Mouse (Mus musculus): ENCODE results near the gene Gm7247.
"Not testable (repeated sequence)": the region's sequence is repeated elsewhere in the genome, so short reads cannot be mapped to it uniquely, and the experiment has no call there.

The Gm7247 gene

DNA sequence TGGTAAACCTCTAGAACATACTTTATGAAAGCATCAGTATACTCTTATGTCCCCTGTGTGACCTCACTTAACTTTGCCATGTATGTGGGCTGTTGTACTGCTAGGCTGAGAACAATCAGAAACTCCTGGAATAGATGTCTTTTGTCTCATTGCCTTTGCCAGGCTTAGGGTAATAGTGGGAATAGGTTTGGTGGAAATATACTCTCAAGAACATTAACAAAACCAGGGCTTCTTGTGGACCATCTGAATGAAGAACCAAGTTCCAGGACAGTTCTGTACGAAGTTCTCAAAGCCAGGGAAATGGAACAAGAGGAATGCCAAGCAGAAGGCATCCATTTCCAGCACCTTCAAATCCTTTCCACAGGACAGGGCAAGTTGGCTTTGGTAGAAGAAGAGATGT is at the start of gene Gm7247:
Gm7247 (plus strand) TSS at position 301 of the 400 bp plus-strand sequence.
- DNase-seq (ENCODE audit: low spot score): no peak

DNA sequence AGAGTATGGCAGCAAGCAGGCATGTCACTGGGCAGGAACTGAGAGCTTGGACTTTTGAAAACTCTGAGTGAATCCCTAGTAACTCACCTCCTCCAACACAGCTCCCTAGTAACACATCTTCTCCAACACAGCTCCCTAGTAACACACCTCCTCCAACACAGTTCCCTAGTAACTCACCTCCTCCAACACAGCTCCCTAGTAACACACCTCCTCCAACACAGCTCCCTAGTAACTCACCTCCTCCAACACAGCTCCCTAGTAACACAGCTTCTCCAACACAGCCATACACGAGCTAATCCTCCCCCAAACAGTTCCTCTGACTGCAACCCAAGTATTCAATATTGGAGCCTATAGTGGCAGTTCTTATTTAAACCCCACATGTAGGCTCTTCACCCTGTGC is 37.6 kb upstream of the Gm7247 start:
- DNase-seq (ENCODE audit: low spot score): no peak

DNA sequence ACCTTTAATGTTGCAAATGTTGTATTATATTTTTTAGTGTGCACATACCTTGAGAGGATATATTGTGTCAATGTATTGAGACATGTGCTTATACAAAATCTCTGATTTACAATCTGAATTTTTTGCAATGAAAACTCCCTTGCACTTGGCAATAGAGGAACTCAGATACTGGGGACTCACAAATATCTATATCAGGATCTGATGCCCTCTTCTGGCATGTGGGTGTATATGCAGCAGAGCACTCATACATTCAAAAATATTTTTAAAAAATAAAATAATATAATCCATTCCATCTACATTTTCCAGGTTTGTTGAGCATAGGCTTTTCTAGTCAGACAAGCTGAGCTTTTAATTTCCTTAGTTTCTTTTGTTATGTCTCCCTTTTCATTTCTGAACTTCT is 15.5 kb upstream of the Gm7247 start:
- DNase-seq (ENCODE audit: low spot score): no peak

DNA sequence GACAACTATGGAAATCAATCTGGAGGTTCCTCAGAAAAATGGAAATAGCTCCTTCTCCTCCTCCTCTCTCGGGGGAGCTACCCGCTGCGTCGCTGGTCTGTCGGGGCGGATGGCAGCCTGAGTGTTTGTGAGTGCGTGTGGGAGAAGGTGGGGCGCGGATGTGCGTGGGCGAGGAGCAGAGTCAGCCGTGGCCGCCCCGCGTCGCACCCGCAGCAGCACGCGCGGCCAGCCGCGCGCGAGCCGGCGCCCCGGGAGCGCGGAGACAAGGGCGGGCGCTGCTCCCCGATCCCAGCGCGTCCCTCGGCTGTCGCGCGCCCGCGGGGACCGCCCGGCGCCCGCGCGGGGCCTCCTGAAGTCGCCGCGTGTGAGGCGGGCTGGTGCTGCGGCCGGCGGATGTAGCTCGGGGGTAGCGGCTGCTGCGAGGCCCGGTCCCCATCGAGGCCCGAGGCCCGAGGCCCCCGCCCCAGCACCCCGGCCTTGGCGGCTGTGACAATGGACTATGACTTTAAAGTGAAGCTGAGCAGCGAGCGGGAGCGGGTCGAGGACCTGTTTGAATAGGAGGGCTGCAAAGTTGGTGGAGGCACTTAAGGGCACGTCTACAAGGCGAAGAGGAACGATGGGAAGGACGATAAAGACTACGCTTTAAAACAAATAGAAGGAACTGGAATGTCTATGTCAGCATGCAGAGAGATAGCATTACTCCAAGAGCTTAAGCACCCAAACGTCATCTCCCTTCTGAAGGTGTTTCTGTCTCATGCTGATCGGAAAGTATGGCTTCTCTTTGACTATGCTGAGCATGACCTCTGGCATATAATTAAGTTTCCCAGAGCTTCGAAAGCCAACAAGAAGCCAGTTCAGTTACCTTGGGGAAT is 3.2 kb upstream of the Gm7247 start:
- no peak for DNase-seq (ENCODE audit: low spot score)

DNA sequence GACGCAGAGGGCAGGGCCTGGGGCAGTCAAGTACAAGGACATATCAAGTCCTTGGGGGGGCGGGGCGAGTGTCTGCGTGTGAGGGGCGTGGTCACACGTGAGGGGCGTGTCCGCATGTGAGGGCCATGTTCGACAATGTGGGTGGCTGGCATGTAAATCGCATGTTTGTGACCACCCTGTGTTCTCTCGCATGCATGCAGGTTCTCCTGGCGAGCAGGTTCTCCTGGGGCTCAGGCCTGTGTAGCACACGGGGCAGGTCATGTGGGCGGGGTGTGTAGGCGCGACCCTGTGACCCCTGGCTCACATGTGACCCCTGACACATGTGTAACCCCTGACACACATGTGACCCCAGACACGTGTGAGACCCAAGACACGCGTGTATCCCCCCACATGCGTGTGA is 21.2 kb downstream of the Gm7247 start:
- DNase-seq (ENCODE audit: low spot score): no peak

DNA sequence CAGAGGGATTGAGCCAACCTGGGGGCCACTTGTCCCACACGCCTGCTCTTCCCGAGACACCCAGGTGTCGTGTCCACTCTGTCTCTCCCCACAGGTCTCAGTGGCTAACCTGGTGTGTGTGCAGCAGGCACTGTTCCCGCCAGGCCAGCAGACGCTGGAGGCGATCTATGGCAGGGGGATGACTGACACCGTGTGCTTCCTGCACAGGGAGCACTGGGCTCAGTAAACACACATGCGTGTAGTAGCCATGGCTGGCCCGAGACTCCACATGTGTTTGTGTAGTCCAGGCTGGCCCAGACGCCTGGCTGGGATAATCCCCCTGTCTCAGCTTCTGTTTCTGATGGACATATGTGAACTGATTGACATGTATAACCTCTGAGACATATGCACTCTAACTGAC is 22.8 kb downstream of the Gm7247 start:
- no peak for DNase-seq (ENCODE audit: low spot score)

DNA sequence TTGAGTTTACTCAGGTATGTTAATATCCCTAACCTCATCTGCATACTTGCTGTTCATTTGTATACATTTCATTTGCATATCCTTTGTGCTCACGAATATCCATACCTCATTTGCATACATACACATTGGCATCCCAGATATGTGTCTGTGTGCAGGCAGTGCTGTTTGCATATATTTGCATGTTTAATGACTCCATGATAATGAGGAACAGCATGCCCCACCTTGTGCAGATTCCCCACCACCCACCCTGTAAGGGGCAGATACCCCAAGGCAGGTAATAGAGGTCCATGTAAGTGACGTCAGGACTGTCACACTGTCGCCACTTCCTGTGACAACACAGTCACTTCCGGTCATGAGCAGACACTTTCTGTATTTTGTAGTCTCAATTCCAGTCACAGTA is 24.2 kb downstream of the Gm7247 start:
- no peak for DNase-seq (ENCODE audit: low spot score)

DNA sequence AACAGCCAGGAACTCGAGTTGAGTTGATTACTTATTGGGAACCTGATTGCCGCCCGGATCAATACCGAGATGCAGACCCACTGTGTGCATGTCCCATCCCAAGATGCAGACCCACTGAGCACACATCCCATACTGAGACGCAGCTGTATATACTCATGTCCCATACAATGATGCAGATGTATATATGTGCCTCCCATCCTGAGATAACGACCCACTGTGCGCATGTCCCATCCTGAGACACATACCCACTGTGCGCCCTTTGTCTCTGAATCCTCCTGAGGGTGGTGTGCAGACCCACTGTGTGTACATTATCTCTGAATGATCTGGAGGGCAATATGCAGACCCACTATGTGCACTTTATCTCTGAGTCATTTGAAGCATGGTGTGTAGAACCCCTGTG is 26.2 kb downstream of the Gm7247 start:
- DNase-seq (ENCODE audit: low spot score): no peak

DNA sequence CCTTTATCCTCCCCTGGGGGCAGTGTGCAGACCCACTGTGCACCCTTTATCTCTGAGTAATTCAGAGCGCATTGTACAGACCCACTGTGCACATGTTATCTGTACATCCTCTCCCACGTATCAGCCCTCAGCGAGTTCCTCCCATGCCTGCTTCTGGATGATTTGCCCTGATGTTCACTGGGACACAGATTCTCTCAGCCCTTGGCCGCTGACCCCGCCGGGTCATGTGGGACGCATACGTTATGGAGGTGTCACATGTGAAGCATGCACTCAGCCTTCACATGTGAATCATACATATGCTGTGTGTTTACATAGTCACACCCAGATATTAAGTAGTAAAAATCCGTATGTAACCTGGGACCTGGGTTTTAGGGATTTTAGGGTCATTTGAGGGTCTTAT is 26.7 kb downstream of the Gm7247 start:
- DNase-seq (ENCODE audit: low spot score): no peak

DNA sequence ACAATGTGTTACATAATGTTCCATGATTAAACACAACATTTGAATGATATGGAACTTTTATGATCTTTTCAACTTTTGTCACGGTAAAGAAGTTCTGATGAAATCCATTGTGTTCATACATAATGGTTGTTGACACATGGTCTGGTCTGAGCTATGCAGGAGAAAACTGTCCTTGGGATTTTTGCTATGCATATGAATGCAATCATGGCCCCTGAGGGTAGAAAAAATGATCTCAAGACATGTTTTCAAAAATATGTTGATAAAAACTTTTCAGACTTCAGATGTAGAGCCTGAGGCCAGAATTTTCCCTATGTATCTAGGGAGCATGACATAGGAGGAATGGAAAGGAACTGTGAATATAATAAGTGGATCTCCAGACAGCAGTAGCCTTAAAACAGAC is 49.0 kb downstream of the Gm7247 start, which contains the start of gene Vmn2r88:
Vmn2r88 (plus strand) TSS at position 301 of the 400 bp plus-strand sequence.
- no peak for DNase-seq (ENCODE audit: low spot score)

DNA sequence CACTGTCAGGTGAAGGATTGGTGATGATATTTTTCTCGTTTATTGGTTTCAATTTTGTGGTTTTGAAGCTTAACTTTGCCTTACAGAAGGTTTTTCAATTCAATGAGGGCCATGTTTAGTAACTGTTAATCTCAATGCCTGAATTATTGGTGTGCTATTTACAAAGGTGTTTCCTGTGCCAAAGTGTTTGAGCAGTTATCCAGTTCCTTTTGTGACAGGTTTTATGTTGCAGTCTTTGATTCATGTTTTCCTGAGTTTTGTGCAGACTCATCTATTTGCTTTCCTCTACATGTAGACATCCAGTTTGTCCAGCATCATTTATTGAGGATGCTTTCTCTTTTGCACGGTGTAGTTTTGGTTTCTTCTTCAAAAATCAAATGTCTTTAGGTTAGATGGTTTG is 62.3 kb downstream of the Gm7247 start:
- DNase-seq (ENCODE audit: low spot score): no peak

DNA sequence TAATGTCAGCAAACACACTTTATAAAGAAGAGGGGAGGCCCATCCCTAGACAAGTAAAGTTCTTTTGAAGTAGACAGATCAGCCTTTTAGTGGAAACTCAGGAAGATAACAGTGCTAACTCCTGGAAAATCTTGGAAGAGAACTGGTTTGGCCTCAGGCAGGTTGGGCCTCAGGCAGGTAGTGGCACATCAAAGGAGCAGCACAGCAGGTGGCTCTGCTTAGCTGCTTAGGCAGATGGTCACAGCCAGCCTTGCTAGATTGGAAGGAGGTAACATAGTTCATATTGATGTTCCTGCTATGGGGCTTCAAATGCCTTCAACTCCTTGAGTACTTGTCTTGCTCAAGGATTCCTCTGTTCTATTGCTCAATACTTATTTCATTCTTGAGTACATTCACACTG is 68.6 kb downstream of the Gm7247 start:
- not testable (repeated sequence) for DNase-seq (ENCODE audit: low spot score)

DNA sequence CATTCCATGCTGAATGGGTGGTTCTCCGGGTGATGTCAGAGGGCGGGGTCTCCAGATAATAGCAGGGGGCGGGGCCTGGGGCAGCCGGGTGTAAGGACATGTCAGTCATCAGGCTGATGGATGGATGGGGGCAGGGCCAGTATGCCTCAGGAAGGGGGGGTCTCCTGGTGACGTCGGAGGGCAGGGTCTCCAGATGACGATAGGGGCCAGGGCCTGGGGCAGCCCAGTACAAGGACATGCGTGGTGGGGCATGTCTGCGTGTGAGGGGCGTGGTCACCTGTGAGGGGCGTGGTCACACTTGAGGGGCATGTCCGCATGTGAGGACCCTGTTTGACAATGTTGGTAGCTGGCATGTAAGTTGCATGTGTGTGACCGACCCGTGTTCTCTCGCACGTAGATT is 73.0 kb downstream of the Gm7247 start:
- DNase-seq (ENCODE audit: low spot score): no peak

DNA sequence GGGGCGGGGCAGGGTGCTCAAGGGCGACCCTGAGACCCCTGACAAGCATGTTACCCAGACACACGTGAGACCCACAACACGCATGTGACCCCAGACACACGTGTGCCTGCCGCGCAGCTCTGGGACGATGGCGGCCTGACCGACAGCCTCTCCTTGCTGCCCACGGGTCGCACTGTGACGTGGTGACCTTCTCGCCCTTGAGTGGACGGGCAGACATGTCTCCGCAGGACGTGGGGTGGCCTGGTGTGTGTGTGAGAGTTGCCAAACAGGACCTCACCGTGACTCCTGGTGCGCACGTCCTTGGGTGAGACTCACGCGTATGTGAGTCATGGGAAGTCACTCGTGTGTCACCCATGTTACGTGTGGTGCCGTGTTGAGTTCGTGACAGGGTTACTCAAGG is 73.5 kb downstream of the Gm7247 start:
- no peak for DNase-seq (ENCODE audit: low spot score)

DNA sequence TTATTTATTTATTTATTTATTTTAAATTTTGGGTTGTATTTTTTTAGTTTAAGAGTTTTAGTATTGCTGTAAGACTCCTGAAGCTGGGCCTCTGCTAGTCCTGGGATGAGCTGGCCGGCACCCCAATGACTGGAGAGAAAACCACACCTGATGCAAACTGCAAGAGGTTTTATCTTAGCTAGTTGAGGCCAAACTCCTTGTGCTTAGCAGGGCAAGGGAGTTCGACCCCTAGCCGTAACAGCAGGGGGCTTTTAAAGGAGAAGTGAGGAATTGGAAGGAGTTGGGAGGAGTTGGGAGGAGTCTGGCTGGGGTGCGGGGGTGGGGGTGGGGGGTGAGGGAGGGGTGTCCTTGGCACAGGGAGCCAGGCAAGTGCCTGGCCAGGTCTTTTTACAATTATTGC is 77.4 kb downstream of the Gm7247 start:
- no peak for DNase-seq (ENCODE audit: low spot score)

DNA sequence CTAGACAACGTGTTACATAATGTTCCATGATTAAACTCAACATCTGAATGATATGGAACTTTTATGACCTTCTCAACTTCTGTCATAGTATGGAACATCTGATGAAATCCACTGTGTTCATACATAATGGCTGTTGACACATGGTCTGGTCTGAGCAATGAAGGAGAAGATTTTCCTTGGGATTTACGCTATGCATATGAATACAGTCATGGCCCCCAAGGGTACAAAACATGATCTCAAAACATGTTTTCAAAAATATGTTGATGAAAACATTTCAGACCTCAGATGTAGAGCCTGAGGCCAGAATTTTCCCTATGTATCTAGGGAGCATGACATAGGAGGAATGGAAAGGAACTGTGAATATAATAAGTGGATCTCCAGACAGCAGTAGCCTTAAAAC is 90.0 kb downstream of the Gm7247 start, which contains the start of gene Vmn2r89:
Vmn2r89 (plus strand) TSS at position 301 of the 400 bp plus-strand sequence.
- DNase-seq (ENCODE audit: low spot score): not testable (repeated sequence)

DNA sequence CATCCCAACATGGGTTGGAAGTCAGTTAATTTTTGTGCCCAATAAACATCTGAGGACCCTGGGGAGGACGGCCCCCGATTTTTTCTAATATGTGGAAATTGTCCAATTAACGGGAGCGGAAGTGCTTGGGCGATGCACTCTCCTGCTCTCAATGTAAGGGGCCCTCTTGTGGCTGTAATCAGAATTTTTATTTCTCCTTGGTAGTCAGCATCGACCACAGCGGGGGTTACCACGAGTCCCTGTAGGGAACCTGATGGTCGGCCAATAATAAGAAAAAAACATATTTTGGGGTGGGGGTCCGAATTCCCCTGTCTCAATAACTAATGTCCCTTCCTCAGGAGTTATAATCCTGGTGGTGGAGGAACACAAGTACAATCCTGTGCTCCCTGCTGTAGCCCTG is 118.7 kb downstream of the Gm7247 start:
- not testable (repeated sequence) for DNase-seq (ENCODE audit: low spot score)

DNA sequence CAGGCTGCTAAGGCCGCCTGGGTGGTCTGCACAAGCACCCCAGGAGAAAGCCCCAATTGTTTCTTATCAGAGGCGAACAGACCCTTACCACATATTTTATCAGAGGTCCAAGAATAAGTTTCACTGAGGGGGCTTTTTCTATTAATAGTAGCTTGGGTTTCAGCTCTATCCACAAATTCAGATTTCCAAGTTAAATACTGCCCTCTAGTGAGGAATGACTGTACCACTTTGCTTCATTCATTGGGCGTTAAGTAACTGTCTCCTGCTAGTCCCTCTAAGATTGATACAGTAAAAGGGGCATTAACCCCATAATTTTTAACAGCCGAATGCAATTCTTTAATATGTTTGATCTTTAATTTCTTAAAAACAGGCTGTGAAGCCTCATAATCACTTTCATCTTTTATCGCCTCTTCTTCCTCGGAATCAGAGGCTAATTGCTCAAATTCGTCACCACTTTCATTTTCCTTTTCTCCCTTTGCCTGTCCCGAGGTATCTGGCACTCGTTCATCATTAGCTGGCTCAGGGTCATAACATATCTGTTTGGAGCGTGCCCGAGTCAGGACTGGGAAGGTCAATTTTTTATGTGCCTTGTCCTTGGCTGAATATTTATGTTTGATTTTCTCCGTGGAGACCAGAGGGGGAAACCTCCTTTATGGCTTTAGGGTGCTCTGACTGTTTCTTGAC is 119.9 kb downstream of the Gm7247 start:
- DNase-seq (ENCODE audit: low spot score): not testable (repeated sequence)

DNA sequence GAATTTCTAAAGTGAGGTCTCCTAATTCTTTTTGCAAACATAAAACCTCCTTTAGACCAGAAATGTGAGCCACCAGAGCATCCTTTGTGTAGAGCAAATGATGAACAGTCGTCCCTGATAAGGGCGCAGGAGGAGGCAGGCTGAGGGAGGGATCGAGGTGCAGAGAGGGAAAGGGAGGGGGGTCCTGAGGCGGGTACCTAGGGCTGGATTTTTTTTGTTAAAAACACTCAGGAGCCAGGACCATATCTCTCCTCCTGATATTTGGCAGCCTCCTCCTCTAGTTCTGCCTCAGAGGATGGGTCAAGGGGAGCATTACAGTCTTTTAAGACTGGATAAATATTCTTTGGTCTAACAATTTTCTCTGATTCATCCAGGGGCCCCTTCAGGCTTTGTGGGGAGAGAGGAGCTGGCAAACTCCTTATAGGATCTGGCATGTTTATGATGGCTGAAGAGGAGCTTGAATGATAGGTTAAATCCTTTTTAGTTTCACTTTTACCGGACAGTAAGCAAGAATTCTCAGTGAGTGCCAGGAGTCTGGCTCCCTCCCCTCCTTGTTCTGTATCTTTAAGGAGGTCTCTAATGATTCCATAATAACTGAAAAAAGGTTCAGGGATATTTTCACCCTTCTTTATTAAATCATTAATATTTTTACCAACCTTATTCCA is 120.6 kb downstream of the Gm7247 start:
- DNase-seq (ENCODE audit: low spot score): no peak

DNA sequence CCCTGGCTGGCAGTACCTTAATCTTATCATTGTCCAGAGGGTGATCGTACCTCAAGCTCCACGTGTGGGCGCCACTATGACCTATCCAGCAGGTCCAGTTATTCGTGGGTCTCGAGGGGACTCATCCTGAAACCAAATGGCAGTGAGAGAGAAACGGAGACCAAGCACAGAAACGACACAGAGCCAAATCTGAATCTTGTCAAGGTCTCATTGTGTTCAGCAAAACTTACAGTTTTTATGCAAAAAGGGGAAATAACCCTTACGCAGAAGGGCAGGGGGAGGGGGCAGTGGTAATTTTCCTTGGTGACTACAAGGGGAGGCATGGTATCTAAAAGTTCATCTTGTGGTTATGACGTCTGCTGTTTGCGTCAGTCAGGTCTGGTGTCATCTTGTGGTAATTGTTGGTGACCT is 121.4 kb downstream of the Gm7247 start:
- DNase-seq (ENCODE audit: low spot score): not testable (repeated sequence)

DNA sequence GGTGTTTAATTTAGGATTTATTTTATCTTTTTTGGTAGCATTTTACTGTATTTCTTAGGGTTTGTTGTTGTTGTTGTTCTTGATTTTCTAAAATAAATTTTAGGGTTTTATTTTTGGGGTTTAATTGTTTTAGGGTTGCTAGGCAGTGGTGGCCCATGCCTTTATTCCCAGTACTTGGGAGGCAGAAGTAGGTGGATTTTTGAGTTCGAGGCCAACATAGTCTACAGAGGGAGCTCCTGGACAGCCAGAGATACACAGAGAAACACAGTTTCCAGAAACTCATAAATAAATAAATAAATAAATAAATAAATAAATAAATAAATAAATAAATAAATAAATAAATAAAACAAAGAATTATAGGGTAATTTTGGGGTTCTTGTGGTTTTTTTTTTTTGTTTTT is 122.1 kb downstream of the Gm7247 start:
- no peak for DNase-seq (ENCODE audit: low spot score)

DNA sequence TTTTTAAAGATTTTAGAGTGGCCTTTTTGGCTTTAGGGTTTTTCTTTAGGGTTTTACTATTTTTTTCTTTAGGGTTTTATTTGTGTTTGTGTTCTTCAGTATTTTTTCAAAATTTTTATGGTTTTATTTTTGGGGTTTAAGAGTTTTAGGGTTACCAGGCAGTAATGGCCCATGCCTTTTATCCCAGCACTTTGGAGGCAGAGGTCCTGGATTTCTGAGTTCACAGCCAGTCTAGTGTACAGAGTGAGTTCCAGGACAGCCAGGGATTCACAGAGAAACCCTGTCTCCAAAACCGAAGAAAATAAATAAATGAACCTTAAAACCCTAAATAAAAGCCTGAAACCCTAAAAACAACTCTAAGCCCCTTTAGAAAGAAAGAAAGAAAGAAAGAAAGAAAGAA is 124.6 kb downstream of the Gm7247 start:
- DNase-seq (ENCODE audit: low spot score): no peak

DNA sequence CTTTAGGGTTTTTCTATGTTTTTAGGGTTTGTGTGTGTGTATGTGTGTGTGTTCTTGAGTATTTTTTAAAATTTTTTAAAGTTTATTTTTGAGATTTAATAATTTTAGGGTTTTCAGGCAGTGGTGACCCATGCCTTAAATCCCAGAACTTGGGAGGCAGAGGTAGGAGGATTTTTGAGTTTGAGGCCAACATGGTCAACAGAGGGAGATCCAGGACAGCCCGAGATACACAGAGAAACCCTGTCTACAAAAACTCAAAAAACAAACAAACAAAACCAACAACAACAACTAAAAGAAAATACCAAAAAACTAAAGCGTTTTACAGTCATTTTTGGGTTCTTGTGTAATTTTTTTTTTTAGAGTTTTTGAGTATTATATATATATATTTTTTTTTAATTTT is 134.2 kb downstream of the Gm7247 start:
- DNase-seq (ENCODE audit: low spot score): no peak
